Mouse (Mus musculus) inflammation-experienced regulatory T-cells, adult 6 months (primary cell): Measurements from ENCODE around the gene Ceacam9. TPM values are rescaled to one million over a fixed set of nuclear protein-coding genes. Genes with fewer than 3 reads are reported as not detected.
"Not testable (repeated sequence)": the region's sequence is repeated elsewhere in the genome, so short reads cannot be mapped to it uniquely, and the experiment has no call there.

Experiments used
- ATAC-seq: one replicate; pipeline ENCODE4 v1.8.0; 2017
- polyA plus RNA-seq, 3 experiments: library from polyadenylated mRNA; unstranded; fragments of 100-300 nt; shearing (Covaris generic); gene quantifications; one replicate each; pipeline ENCODE4 v1.2.1; 2017

Ceacam9 gene
- polyA plus RNA-seq = not detected

GRCm38 (mm10) chr7:16721629-16722028 lies at the start of gene Ceacam9:
TSS of gene Ceacam9 (plus strand) at chr7:16721929.
- ATAC-seq = no peak

- ATAC-seq = no peak
Measured at GRCm38 (mm10) chr7:16673823-16674222, 47.9 kb upstream of the Ceacam9 start.

- not testable (repeated sequence) for ATAC-seq
Measured at GRCm38 (mm10) chr7:16674699-16675098, 47.0 kb upstream of the Ceacam9 start.

- no peak for ATAC-seq
Measured at GRCm38 (mm10) chr7:16675605-16676004, 46.1 kb upstream of the Ceacam9 start, which contains the start of gene Ceacam15. TSS of gene Ceacam15 (minus strand) at chr7:16675705.

- peak; percentile 44 for ATAC-seq
Measured at GRCm38 (mm10) chr7:16680194-16680593, 41.5 kb upstream of the Ceacam9 start.

GRCm38 (mm10) chr7:16689196-16689595 lies 32.5 kb upstream of the Ceacam9 start:
- ATAC-seq = no peak

GRCm38 (mm10) chr7:16695025-16695424 lies 26.7 kb upstream of the Ceacam9 start:
- peak; percentile 86 for ATAC-seq

- peak; percentile 56 for ATAC-seq
Measured at GRCm38 (mm10) chr7:16699042-16699441, 22.7 kb upstream of the Ceacam9 start.

- no peak for ATAC-seq
Measured at GRCm38 (mm10) chr7:16700583-16700982, 21.1 kb upstream of the Ceacam9 start.

GRCm38 (mm10) chr7:16706385-16706784 lies 15.3 kb upstream of the Ceacam9 start:
- no peak for ATAC-seq

- ATAC-seq = no peak
Measured at GRCm38 (mm10) chr7:16708244-16708643, 13.5 kb upstream of the Ceacam9 start.

- ATAC-seq = no peak
Measured at GRCm38 (mm10) chr7:16710604-16711003, 11.1 kb upstream of the Ceacam9 start.

GRCm38 (mm10) chr7:16712633-16713415 lies 8.9 kb upstream of the Ceacam9 start:
- ATAC-seq = no peak

- ATAC-seq = peak; percentile 60
Measured at GRCm38 (mm10) chr7:16716456-16717152, 5.1 kb upstream of the Ceacam9 start.

- ATAC-seq = not testable (repeated sequence)
Measured at GRCm38 (mm10) chr7:16722490-16722889, 761 bp downstream of the Ceacam9 start.

- ATAC-seq = peak; percentile 81
Measured at GRCm38 (mm10) chr7:16728596-16729348, 7.0 kb downstream of the Ceacam9 start.

GRCm38 (mm10) chr7:16729563-16729962 lies 7.8 kb downstream of the Ceacam9 start:
- not testable (repeated sequence) for ATAC-seq

GRCm38 (mm10) chr7:16730791-16731190 lies 9.1 kb downstream of the Ceacam9 start:
- no peak for ATAC-seq

- ATAC-seq = no peak
Measured at GRCm38 (mm10) chr7:16731893-16732422, 10.2 kb downstream of the Ceacam9 start.

GRCm38 (mm10) chr7:16737606-16738072 lies 15.9 kb downstream of the Ceacam9 start:
- ATAC-seq = no peak

GRCm38 (mm10) chr7:16738073-16738696 lies 16.5 kb downstream of the Ceacam9 start, which contains the start of gene Ap2s1:
TSS of gene Ap2s1 (plus strand) at chr7:16738410.
- ATAC-seq = peak; percentile 99

- ATAC-seq = no peak
Measured at GRCm38 (mm10) chr7:16739056-16739604, 17.4 kb downstream of the Ceacam9 start.
